Mouse (Mus musculus) small intestine, adult 2 months (tissue): ENCODE measurements around the gene Otop3.

Experiments used
- CTCF ChIP-seq: fragments of 200-500 bp; IDR thresholded peaks from 2 replicates; pipeline ENCODE4 v1.5.1; 2012; ENCODE audit warnings: low read depth, mild to moderate bottlenecking, control low read depth, inconsistent platforms, low read length, moderate library complexity, mixed read lengths; ENCODE audit not compliant: insufficient replicate concordance, insufficient read length; ENCODE audit errors: extremely low read depth
- POLR2A ChIP-seq: fragments of 200-500 bp; IDR thresholded peaks from 2 replicates; pipeline ENCODE4 v1.6.1; 2012; ENCODE audit warnings: low read depth, mild to moderate bottlenecking, control low read depth, inconsistent platforms, low read length, moderate library complexity

DNA sequence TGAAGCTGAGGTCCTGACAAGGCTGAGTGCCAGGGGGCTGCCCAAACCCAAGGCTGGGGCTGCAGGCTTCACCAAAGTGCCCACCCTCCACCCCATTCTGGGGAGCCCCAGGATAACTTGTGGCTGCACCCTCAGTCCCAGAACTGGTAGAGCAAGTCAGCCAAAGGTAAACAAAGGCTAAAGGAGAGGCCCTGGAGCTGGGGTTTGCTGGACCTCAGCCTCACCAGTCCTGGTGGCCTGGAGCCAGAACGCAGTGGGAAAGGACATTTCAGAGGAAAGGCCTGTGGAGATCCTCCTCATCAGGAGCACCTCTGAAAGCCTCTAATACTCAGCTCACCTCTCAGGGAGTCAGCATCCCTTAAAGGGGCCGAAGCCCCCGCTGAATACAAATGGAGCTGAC, 29.6 kb downstream of the Otop3 start:
- TF ChIP-seq POLR2A (no peak), CTCF (no peak)
